Mouse (Mus musculus): Measurements from ENCODE around the gene Zfp277. TPM values are rescaled to one million over a fixed set of nuclear protein-coding genes. Genes with fewer than 3 reads are reported as not detected.

Gene Zfp277
- polyA plus RNA-seq, 1 experiment from 2014 or later, result 47.6 TPM

DNA sequence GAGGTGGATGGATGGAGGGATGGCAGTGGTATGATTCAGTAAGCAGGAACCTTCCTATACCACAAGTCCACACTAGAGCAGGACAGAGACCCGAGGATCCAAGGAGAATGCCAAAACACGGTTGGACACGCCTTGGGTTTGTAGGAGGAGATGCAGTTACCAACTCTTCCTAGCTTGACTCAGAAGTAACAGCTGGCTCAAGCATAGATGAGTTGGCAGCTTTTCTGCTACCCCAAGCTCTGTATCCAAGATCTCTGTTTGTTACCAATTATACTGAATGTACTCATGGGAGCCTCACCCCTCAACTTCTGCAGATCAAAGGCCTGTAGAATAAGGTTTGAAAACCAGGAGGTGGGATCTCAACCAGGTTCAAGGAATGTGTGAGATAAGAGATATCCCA is 114.2 kb downstream of the Zfp277 start:
- Histone ChIP-seq H3K4me3 (ENCODE audit: low read depth, low read length) (no peak overlapping the region), H3K36me3 (replicated peaks; ENCODE audit: control insufficient read depth, insufficient read depth, low read depth, low read length) (no peaks in the 10 kb centered on the region), H3K27ac (replicated peaks; ENCODE audit: low read depth, low read length) (no peak overlapping the region), H3K4me1 (ENCODE audit: control insufficient read depth, insufficient read depth, low read length) (no peaks in the 10 kb centered on the region), H3K4me2 (ENCODE audit: low read depth, low read length) (no peak overlapping the region), H3K9me3 (replicated peaks; ENCODE audit: control insufficient read depth, low read length) (no peaks in the 10 kb centered on the region), H3K27me3 (ENCODE audit: control insufficient read depth, insufficient read depth, low read length) (no peaks in the 10 kb centered on the region), H3K9ac (replicated peaks; ENCODE audit: low read length) (no peak overlapping the region)
- DNase-seq (ENCODE audit: low spot score), result no peak
- no peak for ATAC-seq (replicated peaks; ENCODE audit: insufficient number of reproducible peaks, low FRiP score, low TSS enrichment, low read depth)
- 87% methylated on average over 3 of the region's 3 CpGs for WGBS

DNA sequence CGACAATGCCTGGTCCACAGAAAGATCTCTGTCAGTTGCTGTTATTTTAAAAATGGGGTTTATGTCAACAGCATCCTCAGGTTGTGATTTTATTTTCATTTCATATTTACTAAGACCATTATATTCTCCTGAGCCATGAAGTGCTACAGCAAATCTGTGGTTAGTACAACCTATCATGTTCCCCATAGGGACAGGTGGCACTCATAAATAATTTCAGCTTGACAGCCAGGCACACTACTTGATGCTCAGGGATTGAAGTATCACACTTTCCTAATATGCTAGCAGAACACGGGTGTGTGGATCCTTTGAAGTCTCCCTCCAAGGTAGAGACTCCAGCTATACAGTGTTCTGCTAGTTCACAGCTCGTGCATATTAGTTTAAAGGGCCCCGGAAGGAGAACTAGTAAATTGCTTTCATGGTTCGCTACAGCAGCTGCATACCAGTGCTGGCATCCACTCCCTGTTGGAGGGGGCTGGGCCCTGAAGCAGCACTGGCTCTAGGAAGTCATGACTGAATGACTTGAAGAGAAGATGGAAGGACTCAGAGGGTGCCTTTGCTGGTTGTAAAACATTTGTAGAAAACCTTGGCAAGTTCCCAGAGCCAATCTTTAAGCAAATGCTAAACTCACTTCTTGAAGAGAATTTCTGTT is 118.6 kb downstream of the Zfp277 start:
- H3K27ac ChIP-seq (replicated peaks; ENCODE audit: low read depth, low read length), result no peak overlapping the region
- no peak overlapping the region for H3K4me3 ChIP-seq (ENCODE audit: low read depth, low read length)
- H3K4me2 ChIP-seq (ENCODE audit: low read depth, low read length), result no peak overlapping the region
- no peaks in the 10 kb centered on the region for H3K9me3 ChIP-seq (replicated peaks; ENCODE audit: control insufficient read depth, low read length)
- no peaks in the 10 kb centered on the region for H3K27me3 ChIP-seq (ENCODE audit: control insufficient read depth, insufficient read depth, low read length)
- H3K4me1 ChIP-seq (ENCODE audit: control insufficient read depth, insufficient read depth, low read length), result no peaks in the 10 kb centered on the region
- H3K9ac ChIP-seq (replicated peaks; ENCODE audit: low read length), result no peak overlapping the region
- 68% methylated on average over 5 of the region's 5 CpGs for WGBS
- DNase-seq (ENCODE audit: low spot score) (no peak), ATAC-seq (replicated peaks; ENCODE audit: insufficient number of reproducible peaks, low FRiP score, low TSS enrichment, low read depth) (no peak)
- no peaks in the 10 kb centered on the region for H3K36me3 ChIP-seq (replicated peaks; ENCODE audit: control insufficient read depth, insufficient read depth, low read depth, low read length)

GRCm38 (mm10) chr12:40325582-40325981 is 120.1 kb downstream of the Zfp277 start:
- Histone ChIP-seq H3K9ac (replicated peaks; ENCODE audit: low read length) (no peak overlapping the region), H3K27me3 (ENCODE audit: control insufficient read depth, insufficient read depth, low read length) (no peaks in the 10 kb centered on the region), H3K27ac (replicated peaks; ENCODE audit: low read depth, low read length) (no peak overlapping the region), H3K4me1 (ENCODE audit: control insufficient read depth, insufficient read depth, low read length) (no peaks in the 10 kb centered on the region), H3K36me3 (replicated peaks; ENCODE audit: control insufficient read depth, insufficient read depth, low read depth, low read length) (no peaks in the 10 kb centered on the region), H3K4me2 (ENCODE audit: low read depth, low read length) (no peak overlapping the region), H3K4me3 (ENCODE audit: low read depth, low read length) (no peak overlapping the region), H3K9me3 (replicated peaks; ENCODE audit: control insufficient read depth, low read length) (no peaks in the 10 kb centered on the region)
- no peak for ATAC-seq (replicated peaks; ENCODE audit: insufficient number of reproducible peaks, low FRiP score, low TSS enrichment, low read depth)
- no peak for DNase-seq (ENCODE audit: low spot score)
- WGBS, result 75% methylated on average over 5 of the region's 5 CpGs

- Histone ChIP-seq H3K4me1 (ENCODE audit: control insufficient read depth, insufficient read depth, low read length) (no peaks in the 10 kb centered on the region), H3K9ac (replicated peaks; ENCODE audit: low read length) (no peak overlapping the region), H3K9me3 (replicated peaks; ENCODE audit: control insufficient read depth, low read length) (no peaks in the 10 kb centered on the region), H3K36me3 (replicated peaks; ENCODE audit: control insufficient read depth, insufficient read depth, low read depth, low read length) (no peaks in the 10 kb centered on the region), H3K27ac (replicated peaks; ENCODE audit: low read depth, low read length) (no peak overlapping the region), H3K27me3 (ENCODE audit: control insufficient read depth, insufficient read depth, low read length) (no peaks in the 10 kb centered on the region), H3K4me2 (ENCODE audit: low read depth, low read length) (no peak overlapping the region), H3K4me3 (ENCODE audit: low read depth, low read length) (no peak overlapping the region)
- ATAC-seq (replicated peaks; ENCODE audit: insufficient number of reproducible peaks, low FRiP score, low TSS enrichment, low read depth) (no peak), DNase-seq (ENCODE audit: low spot score) (no peak)
- WGBS, result 76% methylated on average over 5 of the region's 5 CpGs
These were observed 120.9 kb downstream of the Zfp277 start for GRCm38 (mm10) chr12:40324819-40325218.

DNA sequence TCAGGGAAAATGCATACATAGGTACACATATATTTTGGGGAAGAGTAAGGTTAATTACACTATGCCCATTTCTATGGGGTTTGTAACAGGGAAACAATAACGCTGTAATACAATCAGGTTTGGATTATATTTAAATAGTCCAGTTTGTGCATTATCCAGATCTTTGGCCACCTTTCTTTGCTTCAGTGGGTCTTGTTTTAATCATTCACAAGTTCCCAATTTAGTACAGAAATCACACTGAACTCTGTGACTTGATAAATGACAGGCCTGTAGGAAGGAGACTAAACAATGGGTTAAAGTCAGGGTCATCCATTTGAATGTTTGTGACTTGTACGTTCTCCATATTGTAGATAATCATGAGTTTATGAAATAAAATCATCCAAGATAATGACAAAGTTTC is 130.6 kb downstream of the Zfp277 start:
- Histone ChIP-seq H3K27me3 (ENCODE audit: control insufficient read depth, insufficient read depth, low read length) (no peaks in the 10 kb centered on the region), H3K9ac (replicated peaks; ENCODE audit: low read length) (no peak overlapping the region), H3K4me1 (ENCODE audit: control insufficient read depth, insufficient read depth, low read length) (no peaks in the 10 kb centered on the region), H3K27ac (replicated peaks; ENCODE audit: low read depth, low read length) (no peak overlapping the region), H3K4me3 (ENCODE audit: low read depth, low read length) (no peak overlapping the region), H3K4me2 (ENCODE audit: low read depth, low read length) (no peak overlapping the region), H3K36me3 (replicated peaks; ENCODE audit: control insufficient read depth, insufficient read depth, low read depth, low read length) (no peaks in the 10 kb centered on the region), H3K9me3 (replicated peaks; ENCODE audit: control insufficient read depth, low read length) (no peaks in the 10 kb centered on the region)
- WGBS, result 93% methylated on average over 2 of the region's 2 CpGs
- ATAC-seq (replicated peaks; ENCODE audit: insufficient number of reproducible peaks, low FRiP score, low TSS enrichment, low read depth) (no peak), DNase-seq (ENCODE audit: low spot score) (no peak)

- ATAC-seq (replicated peaks; ENCODE audit: insufficient number of reproducible peaks, low FRiP score, low TSS enrichment, low read depth) (no peak), DNase-seq (ENCODE audit: low spot score) (no peak)
- Histone ChIP-seq H3K4me3 (ENCODE audit: low read depth, low read length) (no peak overlapping the region), H3K27ac (replicated peaks; ENCODE audit: low read depth, low read length) (no peak overlapping the region), H3K27me3 (ENCODE audit: control insufficient read depth, insufficient read depth, low read length) (no peaks in the 10 kb centered on the region), H3K9me3 (replicated peaks; ENCODE audit: control insufficient read depth, low read length) (no peaks in the 10 kb centered on the region), H3K36me3 (replicated peaks; ENCODE audit: control insufficient read depth, insufficient read depth, low read depth, low read length) (no peaks in the 10 kb centered on the region), H3K9ac (replicated peaks; ENCODE audit: low read length) (no peak overlapping the region), H3K4me2 (ENCODE audit: low read depth, low read length) (no peak overlapping the region), H3K4me1 (ENCODE audit: control insufficient read depth, insufficient read depth, low read length) (no peaks in the 10 kb centered on the region)
- 89% methylated on average over 6 of the region's 6 CpGs for WGBS
These were observed 141.7 kb downstream of the Zfp277 start for GRCm38 (mm10) chr12:40303960-40304359.

DNA sequence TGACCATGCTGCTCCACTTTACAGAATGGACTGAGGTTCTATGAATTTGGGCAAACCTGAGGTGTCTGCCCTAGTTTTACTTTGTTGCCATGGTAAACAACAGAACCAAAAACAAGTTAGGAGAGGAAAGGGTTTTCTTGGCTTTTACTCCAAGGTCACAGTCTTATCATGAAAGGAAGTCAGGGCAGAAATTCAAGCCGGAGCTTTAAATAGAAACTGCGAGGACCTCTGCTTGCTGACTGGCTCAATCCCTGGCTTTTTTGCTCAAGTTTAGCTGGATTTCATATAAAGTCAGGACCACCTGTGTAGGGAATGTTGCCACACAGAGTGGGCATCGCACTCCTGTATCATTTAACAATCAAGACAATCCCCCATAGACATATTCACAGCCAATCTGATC is 147.1 kb downstream of the Zfp277 start:
- H3K27me3 ChIP-seq (ENCODE audit: control insufficient read depth, insufficient read depth, low read length), result no peaks in the 10 kb centered on the region
- no peak overlapping the region for H3K9ac ChIP-seq (replicated peaks; ENCODE audit: low read length)
- no peaks in the 10 kb centered on the region for H3K9me3 ChIP-seq (replicated peaks; ENCODE audit: control insufficient read depth, low read length)
- H3K4me2 ChIP-seq (ENCODE audit: low read depth, low read length), result no peak overlapping the region
- WGBS, result 87% methylated on average over 3 of the region's 3 CpGs
- DNase-seq (ENCODE audit: low spot score) (no peak), ATAC-seq (replicated peaks; ENCODE audit: insufficient number of reproducible peaks, low FRiP score, low TSS enrichment, low read depth) (no peak)
- no peaks in the 10 kb centered on the region for H3K4me1 ChIP-seq (ENCODE audit: control insufficient read depth, insufficient read depth, low read length)
- no peaks in the 10 kb centered on the region for H3K36me3 ChIP-seq (replicated peaks; ENCODE audit: control insufficient read depth, insufficient read depth, low read depth, low read length)
- no peak overlapping the region for H3K27ac ChIP-seq (replicated peaks; ENCODE audit: low read depth, low read length)
- H3K4me3 ChIP-seq (ENCODE audit: low read depth, low read length), result no peak overlapping the region

GRCm38 (mm10) chr12:40286539-40286938 is 159.2 kb downstream of the Zfp277 start:
- WGBS, result 84% methylated on average over 4 of the region's 4 CpGs
- ATAC-seq (replicated peaks; ENCODE audit: insufficient number of reproducible peaks, low FRiP score, low TSS enrichment, low read depth), result no peak
- no peak overlapping the region for H3K27ac ChIP-seq (replicated peaks; ENCODE audit: low read depth, low read length)

More at GRCm38 (mm10) chr12:40286539-40286938, 159.2 kb downstream of the Zfp277 start:
- no peaks in the 10 kb centered on the region for H3K4me1 ChIP-seq (ENCODE audit: control insufficient read depth, insufficient read depth, low read length)
- no peaks in the 10 kb centered on the region for H3K36me3 ChIP-seq (replicated peaks; ENCODE audit: control insufficient read depth, insufficient read depth, low read depth, low read length)
- no peaks in the 10 kb centered on the region for H3K9me3 ChIP-seq (replicated peaks; ENCODE audit: control insufficient read depth, low read length)
- DNase-seq (ENCODE audit: low spot score), result no peak
- no peak overlapping the region for H3K4me3 ChIP-seq (ENCODE audit: low read depth, low read length)
- H3K4me2 ChIP-seq (ENCODE audit: low read depth, low read length), result no peak overlapping the region
- no peaks in the 10 kb centered on the region for H3K27me3 ChIP-seq (ENCODE audit: control insufficient read depth, insufficient read depth, low read length)
- no peak overlapping the region for H3K9ac ChIP-seq (replicated peaks; ENCODE audit: low read length)

Measured in embryonic facial prominence, embryonic 11.5 days (tissue).